Mouse (Mus musculus) stomach, embryonic 16.5 days (tissue): Measurements from ENCODE around the gene Gm10563. TPM values are rescaled to one million over a fixed set of nuclear protein-coding genes. Genes with fewer than 3 reads are reported as not detected.
"Not testable (repeated sequence)": the region's sequence is repeated elsewhere in the genome, so short reads cannot be mapped to it uniquely, and the experiment has no call there.

Source experiments
- ATAC-seq: fragments of 200-750 bp; cut with Nextera tagmentation; 2 replicates; pipeline ENCODE4 v1.8.0; 2017; ENCODE audit warnings: moderate number of reproducible peaks, moderate TSS enrichment; ENCODE audit not compliant: insufficient read depth, low FRiP score
- H3K27ac ChIP-seq: fragments of 300-500 bp; sonication (generic); 2 replicates; pipeline ENCODE4 v1.5.1; 2014; ENCODE audit warnings: low read length
- H3K27me3 ChIP-seq: fragments of 300-500 bp; sonication (generic); 2 replicates; pipeline ENCODE4 v1.6.1; 2014; ENCODE audit warnings: low read length, control low read depth, mixed read lengths; ENCODE audit not compliant: control insufficient read depth, insufficient read depth
- H3K36me3 ChIP-seq: fragments of 300-500 bp; sonication (generic); 2 replicates; pipeline ENCODE4 v1.6.1; 2014; ENCODE audit warnings: low read length; ENCODE audit not compliant: control insufficient read depth, insufficient read depth
- H3K4me1 ChIP-seq: fragments of 300-500 bp; sonication (generic); 2 replicates; pipeline ENCODE4 v1.6.1; 2014; ENCODE audit warnings: low read length, control low read depth, mixed read lengths; ENCODE audit not compliant: control insufficient read depth, insufficient read depth
- H3K4me2 ChIP-seq: fragments of 300-500 bp; sonication (generic); 2 replicates; pipeline ENCODE4 v1.6.1; 2014; ENCODE audit warnings: low read depth, low read length, mixed read lengths
- H3K4me3 ChIP-seq: fragments of 300-500 bp; sonication (generic); replicated peaks from 2 replicates; pipeline ENCODE4 v1.5.1; 2014; ENCODE audit warnings: mild to moderate bottlenecking, low read length
- H3K9ac ChIP-seq: fragments of 300-500 bp; sonication (generic); 2 replicates; pipeline ENCODE4 v1.6.1; 2014; ENCODE audit warnings: low read length
- H3K9me3 ChIP-seq: fragments of 300-500 bp; sonication (generic); replicated peaks from 2 replicates; pipeline ENCODE4 v1.6.1; 2016; ENCODE audit warnings: low read length, control low read depth; ENCODE audit not compliant: control insufficient read depth
- WGBS: fragments of 180-500 bp; shearing (Covaris S2); extraction: QIAGEN DNeasy Blood & Tissue Kit; methylation state at CpG from one replicate; pipeline ENCODE4 v1.1.7; 2014; 5-methylcytosine and 5-hydroxymethylcytosine counted together
- polyA plus RNA-seq: library from polyadenylated mRNA; unstranded; fragments of >200 nt; fragmentation: Nextera tagmentation; extraction: Ambion mirVana; gene quantifications from 2 replicates; pipeline ENCODE4 v1.2.1, GENCODE M21; 2015

The Gm10563 gene
- polyA plus RNA-seq, 1 experiment from 2014 or later: not detected

DNA sequence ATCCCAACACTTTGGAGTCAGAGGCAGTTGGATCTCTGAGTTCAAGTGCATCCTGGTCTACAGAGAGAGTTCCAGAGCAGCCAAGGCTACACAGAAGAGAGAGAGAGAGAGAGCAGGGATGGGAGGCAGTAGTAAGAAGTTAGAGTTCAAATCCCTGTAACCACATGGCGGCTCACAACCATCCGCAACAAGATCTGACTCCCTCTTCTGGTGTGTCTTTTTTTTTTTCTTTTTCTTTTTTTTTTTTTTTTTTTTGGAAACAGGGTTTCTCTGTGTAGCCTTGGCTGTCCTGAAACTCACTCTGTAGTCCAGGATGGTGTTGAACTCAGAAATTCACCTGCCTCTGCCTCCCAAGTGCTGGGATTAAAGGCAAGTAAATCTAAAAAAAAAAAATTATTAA is 26.9 kb upstream of the Gm10563 start:
- WGBS: 53% methylated on average over 2 of the region's 2 CpGs
- H3K9ac ChIP-seq: no peak overlapping the region
- H3K9me3 ChIP-seq: no peaks in the 10 kb centered on the region
- H3K4me1 ChIP-seq: peaks cover 11% of the 10 kb centered on the region
- H3K27me3 ChIP-seq: no peaks in the 10 kb centered on the region
- no peak overlapping the region for H3K4me2 ChIP-seq
- H3K36me3 ChIP-seq: no peaks in the 10 kb centered on the region
- H3K27ac ChIP-seq: no peak overlapping the region
- ATAC-seq: no peak
- H3K4me3 ChIP-seq: no peak overlapping the region

DNA sequence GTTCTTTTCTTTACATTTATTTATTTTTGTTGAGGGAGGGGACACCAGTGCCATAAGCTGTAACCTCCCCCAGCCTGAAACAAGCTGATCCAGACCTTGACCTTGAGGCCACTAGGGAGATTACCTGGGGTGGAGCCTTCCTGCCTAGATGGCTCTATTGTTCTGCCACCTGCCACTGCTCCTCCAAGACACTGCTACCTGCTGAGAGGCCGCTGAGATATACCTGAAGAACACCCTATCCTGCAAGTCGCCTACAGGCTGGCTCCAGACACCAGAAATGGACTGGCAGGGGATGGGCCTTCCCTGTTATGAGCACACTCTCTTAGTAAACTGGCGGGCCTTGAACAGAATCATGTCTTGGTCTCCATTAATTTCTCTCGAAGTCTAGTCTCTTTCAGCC is 25.0 kb upstream of the Gm10563 start:
- not testable (repeated sequence) for H3K4me3 ChIP-seq

DNA sequence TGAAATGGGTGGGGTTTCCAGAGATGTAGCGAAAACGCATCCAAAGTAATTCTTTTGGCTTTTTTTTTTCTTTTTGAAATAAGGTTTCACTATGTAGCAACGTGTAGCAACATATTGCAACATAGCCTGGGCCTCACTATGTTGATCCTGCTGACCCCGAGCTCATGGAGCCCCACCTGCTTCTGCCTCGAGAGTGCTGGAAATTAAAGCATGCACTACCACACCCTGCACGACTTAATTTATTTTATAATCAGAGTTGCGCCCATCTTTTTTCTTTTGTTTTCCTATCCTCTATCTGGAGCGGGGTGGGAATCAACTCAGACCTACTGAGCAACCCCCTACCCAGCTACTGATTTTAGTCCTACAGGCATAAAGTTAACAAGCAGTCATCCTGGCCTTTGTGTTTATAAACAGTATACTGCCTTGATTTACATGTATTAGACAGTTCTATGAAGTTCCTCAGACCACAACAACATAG is 24.4 kb upstream of the Gm10563 start:
- Histone ChIP-seq H3K27ac (peak overlapping the region; percentile 20; the same call in 1 of the 2 replicates), H3K4me1 (peaks cover 11% of the 10 kb centered on the region), H3K4me2 (peak overlapping the region; percentile 57), H3K36me3 (no peaks in the 10 kb centered on the region), H3K9ac (peak overlapping the region; percentile 59), H3K4me3 (peak overlapping the region; percentile 84), H3K27me3 (no peaks in the 10 kb centered on the region), H3K9me3 (no peaks in the 10 kb centered on the region)
- 2% methylated on average over 8 of the region's 8 CpGs for WGBS
- ATAC-seq: no peak

More for the DNA sequence above, 25.0 kb upstream of the Gm10563 start:
- H3K4me1 ChIP-seq: peaks cover 11% of the 10 kb centered on the region
- not testable (repeated sequence) for H3K4me2 ChIP-seq, H3K27me3 ChIP-seq, H3K27ac ChIP-seq, H3K9ac ChIP-seq, H3K9me3 ChIP-seq, ATAC-seq, H3K36me3 ChIP-seq
- WGBS: 68% methylated on average over 4 of the region's 4 CpGs

DNA sequence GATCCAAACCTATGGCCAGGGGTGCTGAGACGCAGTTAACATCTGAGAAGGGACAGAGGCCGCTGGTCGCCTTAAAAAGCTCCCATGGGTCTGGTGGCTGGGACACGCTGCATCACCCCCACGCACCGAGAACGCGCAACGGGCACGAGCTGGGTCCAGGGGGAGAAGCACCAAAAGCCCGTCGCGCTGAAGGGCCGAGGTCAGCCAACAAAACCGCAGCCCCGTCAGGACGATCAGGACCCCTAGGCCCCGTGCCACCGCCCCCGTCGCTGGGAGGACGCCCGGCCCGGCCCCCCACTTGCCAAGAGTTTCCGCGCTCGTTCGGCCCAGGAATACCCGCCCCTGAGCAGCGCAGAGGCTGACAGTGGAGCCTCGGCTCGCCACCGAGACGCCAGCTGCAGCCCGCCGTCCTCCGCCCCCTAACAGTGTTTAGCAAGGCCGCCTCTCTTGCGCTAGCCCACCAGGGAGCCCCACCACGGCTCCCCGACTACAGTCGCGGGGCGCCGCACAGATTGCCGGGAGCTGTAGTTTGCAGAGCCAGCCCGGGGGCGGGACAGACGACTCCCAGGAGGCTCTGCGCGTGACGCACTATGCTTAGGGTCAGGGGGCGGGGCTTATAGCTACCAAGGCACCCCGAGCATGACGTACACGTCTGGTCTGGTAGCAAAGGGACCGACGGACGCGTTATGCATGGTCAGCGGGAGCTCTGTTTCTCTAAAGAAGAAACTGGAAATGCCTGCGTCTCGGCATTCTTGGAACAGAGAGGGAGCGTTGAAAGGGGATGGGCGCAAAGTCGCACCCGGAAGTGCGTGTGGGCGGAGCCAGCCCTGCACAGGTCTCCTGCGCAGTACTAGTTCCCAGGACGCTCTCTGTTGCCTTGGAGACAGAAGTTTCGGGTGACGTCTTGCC is 23.7 kb upstream of the Gm10563 start, which contains the start of gene Mib2:
Gene Mib2 (minus strand): TSS at position 510 of the 909 bp plus-strand sequence.
- peak within 1 kb of the TSS; percentile 74 for H3K27ac ChIP-seq
- no peaks in the 10 kb centered on the region for H3K27me3 ChIP-seq
- no peaks in the 10 kb centered on the region for H3K36me3 ChIP-seq
- peak; percentile 97 for ATAC-seq
- peak within 1 kb of the TSS; percentile 84 for H3K4me3 ChIP-seq
- peaks cover 11% of the 10 kb centered on the region for H3K4me1 ChIP-seq
- peak within 1 kb of the TSS; percentile 93 for H3K4me2 ChIP-seq
- under 1% methylated on average over 73 of the region's 73 CpGs for WGBS
- no peaks in the 10 kb centered on the region for H3K9me3 ChIP-seq
- peak within 1 kb of the TSS; percentile 93 for H3K9ac ChIP-seq

DNA sequence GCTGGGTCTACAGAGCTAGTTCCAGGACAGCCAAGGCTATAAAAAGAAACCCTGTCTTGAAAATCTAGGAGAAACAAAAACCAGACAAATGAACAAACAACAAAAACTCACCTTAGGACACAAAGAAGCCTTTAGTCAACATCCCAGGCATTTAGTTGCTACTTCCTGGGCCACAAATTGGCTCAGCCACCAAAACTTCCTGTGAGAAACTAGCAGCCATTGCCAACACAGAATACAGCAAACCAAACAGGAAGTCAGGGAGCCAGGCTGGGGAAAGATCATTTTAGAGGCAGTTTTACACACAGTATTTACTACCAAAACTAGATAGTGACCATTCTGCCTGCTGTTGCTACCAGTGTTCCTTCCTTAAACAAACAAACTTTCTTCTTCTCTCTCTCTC is 21.7 kb upstream of the Gm10563 start:
- H3K9me3 ChIP-seq: no peaks in the 10 kb centered on the region
- H3K4me1 ChIP-seq: peaks cover 11% of the 10 kb centered on the region
- no peaks in the 10 kb centered on the region for H3K36me3 ChIP-seq
- H3K9ac ChIP-seq: no peak overlapping the region
- H3K4me2 ChIP-seq: no peak overlapping the region
- H3K27ac ChIP-seq: no peak overlapping the region; the same call in 1 of the 2 replicates
- no peak for ATAC-seq
- H3K27me3 ChIP-seq: no peaks in the 10 kb centered on the region
- no peak overlapping the region for H3K4me3 ChIP-seq

DNA sequence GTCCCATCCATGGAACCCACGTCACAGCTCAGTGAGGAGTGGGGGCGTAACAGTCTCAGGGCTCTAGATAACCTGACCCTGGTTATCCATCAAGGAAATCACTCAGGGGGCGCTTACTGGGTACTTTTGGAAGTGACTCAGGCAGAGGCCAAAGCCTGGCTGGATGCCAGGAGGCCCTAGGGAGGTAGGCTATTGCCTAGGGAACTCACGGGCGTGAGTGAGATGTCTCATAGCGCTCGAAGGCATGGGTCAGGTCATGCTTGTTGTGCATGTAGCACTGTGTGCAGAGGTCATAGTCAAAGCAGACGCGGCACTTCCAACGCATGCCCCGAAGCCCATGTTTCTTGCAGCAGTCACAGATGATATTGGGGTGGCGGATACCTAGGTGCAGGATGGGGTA is 15.4 kb upstream of the Gm10563 start:
- H3K4me3 ChIP-seq: no peak overlapping the region
- H3K4me2 ChIP-seq: no peak overlapping the region
- no peaks in the 10 kb centered on the region for H3K4me1 ChIP-seq
- peak; percentile 34; the same call in 1 of the 2 replicates for ATAC-seq
- WGBS: 71% methylated on average over 12 of the region's 12 CpGs
- no peak overlapping the region for H3K9ac ChIP-seq
- no peak overlapping the region for H3K27ac ChIP-seq
- H3K9me3 ChIP-seq: no peaks in the 10 kb centered on the region
- H3K36me3 ChIP-seq: no peaks in the 10 kb centered on the region
- H3K27me3 ChIP-seq: no peaks in the 10 kb centered on the region

DNA sequence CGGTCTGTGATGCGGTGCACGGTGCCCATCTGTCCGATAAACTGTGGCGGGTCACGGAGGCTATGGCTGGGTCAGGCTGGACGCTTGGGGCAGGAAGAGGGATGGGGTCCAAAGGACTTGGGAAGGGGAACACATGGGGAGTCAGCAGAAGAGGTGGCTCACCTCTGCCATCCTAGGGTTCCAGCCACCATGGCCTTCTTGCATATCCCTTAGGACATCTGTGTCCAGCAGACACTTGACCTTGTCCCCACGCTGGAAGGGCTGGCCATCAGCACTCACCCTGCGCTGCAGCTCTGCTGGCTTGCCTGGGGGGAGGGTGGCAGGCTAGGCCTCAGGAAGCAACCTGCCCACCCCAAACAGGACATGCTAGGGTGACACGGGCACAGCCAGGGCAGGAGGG is 13.8 kb upstream of the Gm10563 start:
- H3K27me3 ChIP-seq: no peaks in the 10 kb centered on the region; the same call in 1 of the 2 replicates
- H3K9ac ChIP-seq: no peak overlapping the region
- H3K9me3 ChIP-seq: no peaks in the 10 kb centered on the region
- no peak overlapping the region for H3K4me2 ChIP-seq
- ATAC-seq: no peak
- no peak overlapping the region for H3K4me3 ChIP-seq
- 89% methylated on average over 10 of the region's 10 CpGs for WGBS
- peaks cover 14% of the 10 kb centered on the region for H3K4me1 ChIP-seq
- H3K27ac ChIP-seq: no peak overlapping the region
- no peaks in the 10 kb centered on the region for H3K36me3 ChIP-seq

DNA sequence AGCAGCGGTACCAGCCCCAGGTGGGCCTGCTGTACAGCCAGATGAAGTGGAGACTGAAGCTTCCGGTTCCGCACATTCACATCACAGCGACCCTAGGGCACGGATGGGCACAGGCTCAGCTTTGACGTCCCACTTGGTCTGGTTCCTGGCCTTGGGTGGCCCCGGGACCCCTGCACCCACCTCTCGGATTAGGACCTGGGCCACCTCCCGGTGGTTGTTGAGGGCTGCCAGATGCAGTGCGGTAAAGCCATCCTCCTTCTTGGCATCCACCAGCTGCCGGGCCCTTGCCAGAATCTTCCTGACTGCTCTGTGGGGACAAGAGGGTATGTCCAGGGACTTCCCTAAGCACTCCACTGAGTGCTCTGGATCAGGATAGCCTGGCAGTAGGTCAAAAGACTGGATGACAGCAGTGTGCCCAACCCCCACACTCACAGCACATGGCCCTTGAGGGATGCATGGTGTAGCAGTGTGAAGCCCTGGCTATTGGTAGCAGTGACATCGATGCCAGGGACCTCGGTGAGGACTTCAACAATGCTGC is 11.1 kb upstream of the Gm10563 start:
- no peak for ATAC-seq
- H3K27me3 ChIP-seq: peaks cover 3% of the 10 kb centered on the region; the same call in 1 of the 2 replicates
- H3K36me3 ChIP-seq: peaks cover 2% of the 10 kb centered on the region; the same call in 1 of the 2 replicates
- H3K9ac ChIP-seq: no peak overlapping the region
- 89% methylated on average over 13 of the region's 13 CpGs for WGBS
- no peak overlapping the region for H3K27ac ChIP-seq
- H3K4me3 ChIP-seq: no peak overlapping the region
- H3K4me1 ChIP-seq: peaks cover 36% of the 10 kb centered on the region
- H3K4me2 ChIP-seq: no peak overlapping the region
- H3K9me3 ChIP-seq: no peaks in the 10 kb centered on the region
